Mouse (Mus musculus): ENCODE measurements around the gene Arl8b. TPM values are rescaled to one million over a fixed set of nuclear protein-coding genes. Genes with fewer than 3 reads are reported as not detected.

The Arl8b gene
- polyA plus RNA-seq, 1 experiment, result 0.47 TPM

- Histone ChIP-seq H3K27me3 (ENCODE audit: control insufficient read depth) (no peaks in the 10 kb centered on the region), H3K9me3 (ENCODE audit: control insufficient read depth, low read length) (no peaks in the 10 kb centered on the region), H3K36me3 (ENCODE audit: control insufficient read depth) (peaks cover 10% of the 10 kb centered on the region), H3K4me1 (ENCODE audit: control insufficient read depth) (peaks cover 33% of the 10 kb centered on the region), H3K4me3 (replicated peaks) (peak within 1 kb of the TSS; percentile 86)
- TF ChIP-seq GATA1 (IDR thresholded peaks at IDR 0.05; ENCODE audit: low read length) (no peak), TAL1 (IDR thresholded peaks at IDR 0.05; ENCODE audit: low read length) (no peak)
Measured at GRCm38 (mm10) chr6:108828234-108828868, 45.5 kb downstream of the Arl8b start, which contains the start of gene Edem1. Edem1 (plus strand) TSS chr6:108828641.

- Histone ChIP-seq H3K4me3 (replicated peaks) (peak overlapping the region; percentile 86), H3K36me3 (ENCODE audit: control insufficient read depth) (peaks cover 7% of the 10 kb centered on the region), H3K4me1 (ENCODE audit: control insufficient read depth) (peaks cover 39% of the 10 kb centered on the region), H3K27me3 (ENCODE audit: control insufficient read depth) (no peaks in the 10 kb centered on the region), H3K9me3 (ENCODE audit: control insufficient read depth, low read length) (no peaks in the 10 kb centered on the region)
- TF ChIP-seq GATA1 (IDR thresholded peaks at IDR 0.05; ENCODE audit: low read length) (no peak), TAL1 (IDR thresholded peaks at IDR 0.05; ENCODE audit: low read length) (no peak)
Measured at GRCm38 (mm10) chr6:108828872-108829271, 46.0 kb downstream of the Arl8b start.

GRCm38 (mm10) chr6:108829386-108830370 lies 46.8 kb downstream of the Arl8b start:
- TF ChIP-seq TAL1 (IDR thresholded peaks at IDR 0.05; ENCODE audit: low read length), result no peak
- Histone ChIP-seq H3K4me1 (ENCODE audit: control insufficient read depth) (peaks cover 43% of the 10 kb centered on the region), H3K27me3 (ENCODE audit: control insufficient read depth) (no peaks in the 10 kb centered on the region)

GRCm38 (mm10) chr6:108832170-108832569 lies 49.3 kb downstream of the Arl8b start:
- H3K4me1 ChIP-seq (ENCODE audit: control insufficient read depth), result peaks cover 41% of the 10 kb centered on the region
- H3K4me3 ChIP-seq (replicated peaks), result no peak overlapping the region
- H3K9me3 ChIP-seq (ENCODE audit: control insufficient read depth, low read length), result no peaks in the 10 kb centered on the region

More at GRCm38 (mm10) chr6:108829386-108830370, 46.8 kb downstream of the Arl8b start:
- Histone ChIP-seq H3K4me3 (replicated peaks) (peak overlapping the region; percentile 86), H3K36me3 (ENCODE audit: control insufficient read depth) (peaks cover 3% of the 10 kb centered on the region), H3K9me3 (ENCODE audit: control insufficient read depth, low read length) (no peaks in the 10 kb centered on the region)

GRCm38 (mm10) chr6:108832989-108833388 lies 50.1 kb downstream of the Arl8b start:
- Histone ChIP-seq H3K36me3 (ENCODE audit: control insufficient read depth) (peaks cover 10% of the 10 kb centered on the region), H3K4me3 (replicated peaks) (no peak overlapping the region), H3K27me3 (ENCODE audit: control insufficient read depth) (no peaks in the 10 kb centered on the region), H3K9me3 (ENCODE audit: control insufficient read depth, low read length) (no peaks in the 10 kb centered on the region), H3K4me1 (ENCODE audit: control insufficient read depth) (peaks cover 36% of the 10 kb centered on the region)
- TF ChIP-seq TAL1 (IDR thresholded peaks at IDR 0.05; ENCODE audit: low read length), result no peak
- TF ChIP-seq GATA1 (IDR thresholded peaks at IDR 0.05; ENCODE audit: low read length), result no peak

More at GRCm38 (mm10) chr6:108832170-108832569, 49.3 kb downstream of the Arl8b start:
- peaks cover 2% of the 10 kb centered on the region for H3K36me3 ChIP-seq (ENCODE audit: control insufficient read depth)
- TF ChIP-seq TAL1 (IDR thresholded peaks at IDR 0.05; ENCODE audit: low read length) (no peak), GATA1 (IDR thresholded peaks at IDR 0.05; ENCODE audit: low read length) (no peak)
- no peaks in the 10 kb centered on the region for H3K27me3 ChIP-seq (ENCODE audit: control insufficient read depth)

DNA sequence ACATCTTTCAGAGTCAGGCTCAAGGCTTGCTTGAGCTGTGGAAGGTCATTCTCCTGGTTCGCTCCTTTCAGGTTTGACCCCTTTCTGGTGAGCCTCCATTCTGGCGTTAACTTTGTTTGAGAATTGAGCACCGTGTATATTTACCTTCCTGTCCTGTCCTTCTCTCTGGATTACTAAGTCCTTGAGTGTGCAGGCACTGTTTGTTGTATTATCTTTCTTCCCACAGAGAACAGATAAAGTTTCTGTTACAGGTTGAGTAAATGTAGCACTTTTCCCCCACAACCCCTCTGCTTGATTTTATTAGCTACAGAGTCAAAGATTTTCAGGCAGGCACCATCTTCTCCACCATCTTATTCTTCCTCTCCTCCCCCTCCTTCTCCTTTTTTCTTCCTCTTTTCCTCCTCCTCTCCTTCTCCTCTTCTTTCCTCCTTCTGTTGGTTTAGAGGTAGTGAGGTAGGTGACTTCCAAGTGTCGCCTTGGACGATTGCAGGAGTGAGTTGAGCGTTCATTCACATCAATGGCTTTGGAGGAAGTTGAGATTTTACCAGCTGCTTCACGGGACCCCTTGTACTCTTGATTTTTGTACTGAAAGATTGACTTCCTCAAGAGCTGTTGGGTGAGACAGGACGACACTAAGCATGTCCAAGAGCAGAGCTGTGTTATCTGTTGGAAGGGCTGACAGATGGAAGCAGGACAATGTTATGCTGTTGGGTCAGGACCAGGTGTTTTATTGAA lies 51.2 kb downstream of the Arl8b start:
- no peaks in the 10 kb centered on the region for H3K27me3 ChIP-seq (ENCODE audit: control insufficient read depth)
- no peaks in the 10 kb centered on the region for H3K9me3 ChIP-seq (ENCODE audit: control insufficient read depth, low read length)
- H3K4me1 ChIP-seq (ENCODE audit: control insufficient read depth), result peaks cover 28% of the 10 kb centered on the region
- TF ChIP-seq TAL1 (IDR thresholded peaks at IDR 0.05; ENCODE audit: low read length) (no peak), GATA1 (IDR thresholded peaks at IDR 0.05; ENCODE audit: low read length) (no peak)
- no peak overlapping the region for H3K4me3 ChIP-seq (replicated peaks)
- peaks cover 15% of the 10 kb centered on the region for H3K36me3 ChIP-seq (ENCODE audit: control insufficient read depth)

- peaks cover 21% of the 10 kb centered on the region for H3K36me3 ChIP-seq (ENCODE audit: control insufficient read depth)
- peaks cover 18% of the 10 kb centered on the region for H3K4me1 ChIP-seq (ENCODE audit: control insufficient read depth)
- no peaks in the 10 kb centered on the region for H3K27me3 ChIP-seq (ENCODE audit: control insufficient read depth)
- H3K9me3 ChIP-seq (ENCODE audit: control insufficient read depth, low read length), result no peaks in the 10 kb centered on the region
- no peak for TF ChIP-seq TAL1 (IDR thresholded peaks at IDR 0.05; ENCODE audit: low read length)
- no peak for TF ChIP-seq GATA1 (IDR thresholded peaks at IDR 0.05; ENCODE audit: low read length)
- no peak overlapping the region for H3K4me3 ChIP-seq (replicated peaks)
Measured at GRCm38 (mm10) chr6:108835765-108836691, 53.1 kb downstream of the Arl8b start.

GRCm38 (mm10) chr6:108837081-108837480 lies 54.2 kb downstream of the Arl8b start:
- Histone ChIP-seq H3K36me3 (ENCODE audit: control insufficient read depth) (peaks cover 28% of the 10 kb centered on the region), H3K4me3 (replicated peaks) (no peak overlapping the region), H3K9me3 (ENCODE audit: control insufficient read depth, low read length) (no peaks in the 10 kb centered on the region), H3K4me1 (ENCODE audit: control insufficient read depth) (peaks cover 18% of the 10 kb centered on the region), H3K27me3 (ENCODE audit: control insufficient read depth) (no peaks in the 10 kb centered on the region)
- TF ChIP-seq GATA1 (IDR thresholded peaks at IDR 0.05; ENCODE audit: low read length), result no peak
- TF ChIP-seq TAL1 (IDR thresholded peaks at IDR 0.05; ENCODE audit: low read length), result no peak
